Mouse (Mus musculus) brown adipose tissue, adult 24 weeks (tissue): ENCODE data around the gene Epha6. TPM values are rescaled to one million over a fixed set of nuclear protein-coding genes. Genes with fewer than 3 reads are reported as not detected.

Experiments used
- H3K27ac ChIP-seq: fragments of 200-500 bp; replicated peaks from 2 replicates; pipeline ENCODE4 v1.5.1; 2012; ENCODE audit warnings: low read depth, mild to moderate bottlenecking, low read length
- H3K4me1 ChIP-seq: fragments of 200-500 bp; 2 replicates; pipeline ENCODE4 v1.6.1; 2012; ENCODE audit warnings: low read length, mixed read lengths; ENCODE audit not compliant: control insufficient read depth, insufficient read depth, insufficient read length
- H3K4me3 ChIP-seq: fragments of 200-500 bp; 2 replicates; pipeline ENCODE4 v1.5.1; 2012; ENCODE audit warnings: low read depth, mild to moderate bottlenecking, low read length, moderate library complexity; ENCODE audit not compliant: insufficient read depth
- polyA plus RNA-seq: library from polyadenylated mRNA; stranded (reverse); fragments of >200 nt; gene quantifications from 2 replicates; pipeline ENCODE4 v1.2.4, GENCODE M21; 2012; ENCODE audit not compliant: missing spikeins, insufficient read depth, insufficient read length

Gene Epha6
- not detected in 2 replicates for polyA plus RNA-seq

- Histone ChIP-seq H3K4me1 (no peaks in the 10 kb centered on the region), H3K4me3 (no peak within 1 kb of the TSS), H3K27ac (no peak within 1 kb of the TSS)
Measured at GRCm38 (mm10) chr16:60605061-60605831, at the start of gene Epha6. Epha6 (minus strand) TSS chr16:60605531.

GRCm38 (mm10) chr16:60651716-60652115, 46.4 kb upstream of the Epha6 start:
- Histone ChIP-seq H3K4me3 (no peak overlapping the region), H3K27ac (no peak overlapping the region), H3K4me1 (no peaks in the 10 kb centered on the region)

- H3K27ac ChIP-seq: no peak overlapping the region
- no peaks in the 10 kb centered on the region for H3K4me1 ChIP-seq
- H3K4me3 ChIP-seq: no peak overlapping the region
Measured at GRCm38 (mm10) chr16:60628091-60628490, 22.8 kb upstream of the Epha6 start.

GRCm38 (mm10) chr16:60605832-60606583, 677 bp upstream of the Epha6 start:
- Histone ChIP-seq H3K27ac (no peak overlapping the region), H3K4me1 (no peaks in the 10 kb centered on the region), H3K4me3 (no peak overlapping the region)

DNA sequence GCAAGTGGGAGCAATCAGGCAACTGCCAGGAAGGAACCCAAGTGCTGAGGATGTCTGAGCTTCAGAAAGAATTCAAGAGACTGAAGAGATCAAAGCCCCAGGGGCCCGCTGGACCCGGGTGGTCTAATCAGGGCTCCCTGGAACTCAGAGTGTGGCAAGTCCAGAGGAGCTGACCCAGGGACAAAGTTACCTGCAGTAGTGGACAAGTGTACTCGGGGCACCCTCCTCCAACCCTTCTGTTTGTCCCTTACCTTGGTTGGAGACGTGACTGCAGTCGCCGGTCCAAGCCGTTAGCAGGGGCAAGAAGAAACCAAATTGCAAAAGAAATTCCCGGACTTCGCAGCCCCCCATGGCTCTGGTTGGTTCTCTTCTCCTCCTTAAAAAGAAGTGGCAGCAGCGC, 718 bp downstream of the Epha6 start:
- H3K4me1 ChIP-seq: no peaks in the 10 kb centered on the region
- no peak overlapping the region for H3K27ac ChIP-seq
- no peak overlapping the region for H3K4me3 ChIP-seq

DNA sequence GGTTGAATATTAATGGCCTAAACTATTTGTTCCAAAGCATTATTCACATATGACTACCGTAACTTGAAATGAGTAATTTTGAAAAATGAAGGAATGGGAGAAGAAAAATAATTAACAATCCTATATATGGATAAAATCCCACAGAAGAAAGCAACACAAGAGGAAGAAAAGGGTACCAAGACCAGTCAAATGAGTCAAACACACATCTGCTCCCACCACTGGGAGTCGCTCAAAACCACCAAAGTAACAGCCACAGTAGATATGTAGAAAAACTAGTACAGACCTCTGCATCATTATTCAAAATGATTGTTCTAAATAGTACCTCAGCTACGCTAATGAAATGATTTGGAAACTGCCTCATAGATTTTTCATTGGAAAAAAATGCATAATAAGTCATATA, 20.0 kb downstream of the Epha6 start:
- Histone ChIP-seq H3K4me3 (no peak overlapping the region), H3K27ac (no peak overlapping the region), H3K4me1 (no peaks in the 10 kb centered on the region)

- H3K27ac ChIP-seq: no peak overlapping the region
- H3K4me1 ChIP-seq: no peaks in the 10 kb centered on the region
- H3K4me3 ChIP-seq: no peak overlapping the region
Measured at GRCm38 (mm10) chr16:60584695-60585094, 20.6 kb downstream of the Epha6 start.

DNA sequence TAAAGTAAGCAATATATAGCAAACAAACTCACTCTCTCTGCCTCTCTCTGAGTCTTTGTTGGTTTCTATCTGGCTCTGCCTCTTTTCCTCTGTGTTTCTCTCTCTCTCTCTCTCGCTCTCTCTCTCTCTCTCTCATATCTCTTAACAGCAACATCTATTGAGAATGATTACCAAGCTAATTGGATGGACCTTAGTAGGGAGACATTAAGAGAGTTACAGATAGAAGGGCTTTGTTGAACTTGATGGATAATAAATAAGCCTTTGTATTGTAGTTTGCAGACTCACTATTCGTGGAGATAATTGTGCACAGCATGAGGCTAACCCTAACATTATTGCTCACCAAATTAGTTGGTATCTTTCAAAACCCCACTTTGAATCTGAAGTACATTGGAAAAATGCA, 34.8 kb downstream of the Epha6 start:
- H3K4me3 ChIP-seq: no peak overlapping the region
- no peak overlapping the region for H3K27ac ChIP-seq
- no peaks in the 10 kb centered on the region for H3K4me1 ChIP-seq

- Histone ChIP-seq H3K4me1 (no peaks in the 10 kb centered on the region), H3K27ac (no peak overlapping the region), H3K4me3 (no peak overlapping the region)
Measured at GRCm38 (mm10) chr16:60544385-60544784, 60.9 kb downstream of the Epha6 start.

DNA sequence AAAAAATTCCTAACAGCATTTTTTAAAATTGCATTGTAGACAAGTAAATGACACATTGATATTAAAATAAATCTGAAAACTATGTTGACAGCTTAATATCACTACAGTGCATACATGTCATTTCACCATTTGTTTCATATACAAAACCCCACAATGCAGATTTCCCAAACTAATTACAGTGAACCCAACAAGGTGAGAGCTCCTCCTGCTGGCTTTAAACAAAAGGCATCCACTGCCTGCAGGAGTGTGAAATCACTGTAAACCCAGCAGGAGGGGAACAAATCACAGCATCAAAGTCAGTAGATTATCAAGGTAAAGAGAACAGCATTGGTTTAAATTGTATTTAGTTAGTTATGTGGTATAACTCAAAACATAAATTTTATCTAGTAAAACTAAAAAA, 67.1 kb downstream of the Epha6 start:
- Histone ChIP-seq H3K27ac (no peak overlapping the region), H3K4me1 (no peaks in the 10 kb centered on the region), H3K4me3 (no peak overlapping the region)

DNA sequence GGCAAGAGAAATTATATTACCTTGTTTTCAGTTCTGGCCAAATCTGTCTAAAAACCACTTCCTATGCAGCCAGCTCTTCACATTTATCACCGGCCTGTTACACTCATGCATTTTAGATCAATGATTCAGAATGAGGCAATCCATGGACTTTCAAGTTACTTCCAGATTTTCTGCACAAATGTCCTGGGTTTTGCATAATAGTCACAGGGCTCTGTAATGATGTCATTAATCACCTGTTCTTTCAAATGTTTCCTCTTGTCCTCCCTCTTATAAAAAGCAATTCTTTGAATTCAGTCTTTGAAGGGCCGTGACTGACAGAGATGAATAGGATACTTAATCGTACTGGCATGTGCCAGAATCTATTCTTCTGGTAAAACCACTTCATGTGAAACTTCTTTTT, 95.6 kb downstream of the Epha6 start:
- Histone ChIP-seq H3K27ac (no peak overlapping the region), H3K4me1 (no peaks in the 10 kb centered on the region), H3K4me3 (no peak overlapping the region)

DNA sequence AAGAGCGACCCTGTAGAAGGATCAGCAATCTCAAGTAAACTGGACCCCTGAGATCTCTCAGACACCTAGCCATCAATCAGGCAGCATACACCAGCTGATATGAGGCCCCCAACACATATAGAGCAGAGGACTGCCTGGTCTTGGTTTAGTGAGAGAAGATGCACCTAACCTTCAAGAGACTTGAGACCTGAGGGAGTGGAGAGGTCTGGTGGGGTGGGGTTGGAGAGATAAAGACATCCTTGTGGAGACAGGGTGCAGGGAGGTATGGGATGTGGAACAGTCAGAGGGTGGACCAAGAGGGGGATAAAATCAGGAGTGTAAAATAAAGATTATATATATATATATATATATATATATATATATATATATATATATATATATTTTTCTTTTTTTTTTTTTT, 105.8 kb downstream of the Epha6 start:
- H3K4me3 ChIP-seq: no peak overlapping the region
- no peak overlapping the region for H3K27ac ChIP-seq
- no peaks in the 10 kb centered on the region for H3K4me1 ChIP-seq

DNA sequence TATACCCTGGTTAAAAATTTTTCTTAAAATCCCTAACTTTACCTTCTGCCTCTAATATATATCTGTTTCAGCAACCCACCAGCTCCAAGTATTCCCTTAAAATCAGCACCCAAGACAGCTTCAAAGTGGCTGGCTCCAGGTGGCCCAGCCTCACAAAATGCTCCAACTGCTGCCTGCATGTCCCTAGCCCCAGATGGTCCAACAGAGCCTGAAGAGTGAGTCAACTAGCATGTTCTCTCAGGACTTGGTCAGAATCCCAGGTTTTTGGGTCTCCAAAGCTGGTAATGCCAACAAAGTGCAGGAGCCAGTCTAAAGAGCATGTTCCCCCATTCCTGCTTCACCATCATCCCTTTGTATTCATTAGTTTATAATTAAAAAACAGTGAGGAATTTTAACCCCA, 129.6 kb downstream of the Epha6 start:
- Histone ChIP-seq H3K27ac (no peak overlapping the region), H3K4me3 (no peak overlapping the region), H3K4me1 (no peaks in the 10 kb centered on the region)

DNA sequence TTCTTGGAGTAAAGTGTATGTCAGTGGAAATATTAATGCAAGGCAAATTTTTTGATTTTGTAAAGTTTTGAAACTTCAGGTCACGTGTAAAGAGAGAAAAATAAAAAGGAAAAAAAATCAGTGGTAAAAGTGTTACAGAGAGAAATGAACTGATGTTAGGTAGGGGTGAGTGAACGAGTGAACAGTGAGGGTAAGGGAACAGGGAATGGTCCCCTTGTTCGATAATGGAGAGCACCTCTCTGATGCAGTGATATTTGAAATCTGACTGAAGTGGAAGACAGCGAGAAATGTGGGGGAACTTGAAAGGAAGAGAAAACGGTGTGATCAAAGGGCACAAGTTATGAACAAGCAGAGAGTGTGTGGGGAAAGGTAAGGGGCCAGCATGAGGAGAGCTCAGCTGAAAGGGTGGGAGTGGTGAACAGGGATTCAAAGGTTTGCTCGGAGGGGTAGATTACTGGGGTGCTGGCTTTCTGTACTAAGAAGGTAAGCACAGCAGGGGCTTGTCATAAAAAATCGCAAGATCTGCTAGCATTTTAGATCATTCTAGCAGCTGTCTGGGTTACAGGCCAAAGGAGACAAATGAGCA, 137.0 kb downstream of the Epha6 start:
- H3K4me1 ChIP-seq: no peaks in the 10 kb centered on the region
- no peak overlapping the region for H3K4me3 ChIP-seq
- no peak overlapping the region for H3K27ac ChIP-seq

DNA sequence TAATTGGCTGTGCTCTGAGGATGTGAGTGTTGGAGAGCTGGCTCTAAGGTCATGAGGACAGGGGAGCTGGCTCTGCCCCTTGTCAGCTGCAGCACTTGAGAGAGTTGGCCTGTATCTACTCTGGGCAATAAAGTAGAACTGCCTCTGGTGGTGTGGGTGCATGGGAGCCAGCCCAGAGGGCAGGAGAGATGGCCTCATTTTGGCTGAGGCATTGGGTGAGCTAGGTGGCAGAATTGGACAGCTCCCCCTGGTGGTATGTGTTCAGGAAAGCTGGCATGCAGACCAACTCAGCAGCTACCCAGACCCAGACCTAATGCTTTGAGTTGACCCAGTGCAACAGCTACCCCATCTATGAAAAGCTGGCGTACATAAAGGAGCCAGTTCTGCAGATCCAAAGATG, 170.0 kb downstream of the Epha6 start:
- no peak overlapping the region for H3K4me3 ChIP-seq
- H3K27ac ChIP-seq: no peak overlapping the region
- H3K4me1 ChIP-seq: no peaks in the 10 kb centered on the region
